Mouse (Mus musculus): ENCODE results near the gene Map1lc3b. TPM values are rescaled to one million over a fixed set of nuclear protein-coding genes. Genes with fewer than 3 reads are reported as not detected.

Map1lc3b gene
- total and polyA plus RNA-seq, 2 experiments = 45.9 to 61.9 TPM

DNA sequence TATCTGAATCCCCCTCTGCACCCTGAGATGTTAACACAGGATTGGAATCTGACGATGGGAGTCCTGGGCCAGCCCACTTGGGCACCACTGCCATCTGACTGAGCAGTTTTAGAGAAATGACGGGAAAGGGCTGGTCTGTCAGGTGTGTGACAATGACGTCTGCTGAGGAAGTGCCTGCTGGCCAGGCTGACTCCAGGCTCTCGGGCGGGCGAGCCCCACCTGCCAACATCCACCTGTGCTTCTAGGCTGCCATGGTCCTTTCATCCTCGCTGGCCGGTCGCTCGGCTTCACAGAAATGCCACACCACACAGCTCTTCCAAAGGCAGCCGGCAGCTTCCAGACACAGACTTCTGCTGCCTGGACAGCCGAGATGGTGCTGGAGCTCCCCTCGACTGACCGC lies 9.7 kb downstream of the Map1lc3b start:
- no peaks in the 10 kb centered on the region for H3K27me3 ChIP-seq (ENCODE audit: control insufficient read depth, insufficient read depth, low read length)
- H3K36me3 ChIP-seq (ENCODE audit: control insufficient read depth, insufficient read depth, low read length) = peaks cover 31% of the 10 kb centered on the region
- 91% methylated on average over 14 of the region's 14 CpGs for whole genome bisulfite sequencing
- H3K4me1 ChIP-seq (ENCODE audit: control insufficient read depth, insufficient read depth, low read length) = no peaks in the 10 kb centered on the region
- no peak overlapping the region for H3K9ac ChIP-seq (ENCODE audit: low read depth, low read length)
- DNase-seq (ENCODE audit: extremely low read depth, low read depth, low spot score) = no peak
- no peaks in the 10 kb centered on the region for H3K79me2 ChIP-seq (ENCODE audit: control insufficient read depth, insufficient read depth, low read length)
- H3K27ac ChIP-seq (replicated peaks; ENCODE audit: insufficient read depth, low read depth, low read length) = no peak overlapping the region
- TF ChIP-seq POLR2A (IDR thresholded peaks at IDR 0.05; ENCODE audit: extremely low read depth, insufficient read depth, low read length) (no peak), CTCF (IDR thresholded peaks at IDR 0.05; ENCODE audit: low read depth, low read length) (no peak)
- H3K4me3 ChIP-seq (ENCODE audit: insufficient read depth, low read depth, low read length) = no peak overlapping the region

DNA sequence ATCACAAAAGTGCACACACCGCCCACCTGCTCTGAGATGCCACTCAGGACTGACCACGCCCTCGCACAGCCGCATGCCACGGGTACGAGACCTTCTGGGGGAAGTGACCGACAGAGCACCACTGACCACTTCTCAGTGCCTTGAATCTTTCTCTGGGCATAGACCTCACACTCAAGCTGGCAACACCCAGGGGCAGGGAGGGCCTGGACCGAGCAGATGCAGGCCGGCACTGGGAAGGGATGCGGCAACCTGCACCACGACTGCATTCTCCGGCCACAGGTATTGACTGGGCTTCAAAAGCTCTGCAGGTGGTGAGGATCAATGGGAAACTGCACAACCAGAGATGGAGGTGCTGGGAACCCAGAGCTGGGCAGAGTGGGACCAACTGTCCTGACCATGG lies 12.2 kb downstream of the Map1lc3b start:
- 95% methylated on average over 12 of the region's 12 CpGs for WGBS
- no peak for DNase-seq (ENCODE audit: extremely low read depth, low read depth, low spot score)
- Histone ChIP-seq H3K4me1 (ENCODE audit: control insufficient read depth, insufficient read depth, low read length) (no peaks in the 10 kb centered on the region), H3K4me3 (ENCODE audit: insufficient read depth, low read depth, low read length) (no peak overlapping the region), H3K9ac (ENCODE audit: low read depth, low read length) (no peak overlapping the region), H3K36me3 (ENCODE audit: control insufficient read depth, insufficient read depth, low read length) (peaks cover 35% of the 10 kb centered on the region), H3K27ac (replicated peaks; ENCODE audit: insufficient read depth, low read depth, low read length) (no peak overlapping the region), H3K27me3 (ENCODE audit: control insufficient read depth, insufficient read depth, low read length) (no peaks in the 10 kb centered on the region), H3K79me2 (ENCODE audit: control insufficient read depth, insufficient read depth, low read length) (no peaks in the 10 kb centered on the region)
- TF ChIP-seq CTCF (IDR thresholded peaks at IDR 0.05; ENCODE audit: low read depth, low read length) (no peak), POLR2A (IDR thresholded peaks at IDR 0.05; ENCODE audit: extremely low read depth, insufficient read depth, low read length) (no peak)

DNA sequence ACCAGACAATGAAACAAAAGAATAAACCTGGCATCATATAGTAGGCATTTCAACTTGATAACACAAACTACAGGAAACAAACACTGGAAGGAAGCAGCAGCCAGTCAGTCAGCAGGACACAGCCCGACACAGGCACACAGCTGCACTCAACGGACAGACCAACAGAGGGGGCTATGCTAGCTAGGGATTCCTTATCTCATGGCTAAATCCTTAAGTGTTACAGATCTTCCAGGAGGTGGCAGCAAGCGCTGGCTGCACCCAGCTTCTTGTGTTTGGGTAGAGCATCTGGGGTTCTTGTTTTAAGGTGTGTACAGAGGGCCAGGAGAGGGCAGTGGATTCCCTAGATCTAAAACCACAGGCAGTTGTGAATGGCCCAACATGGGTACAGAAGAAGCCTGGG lies 12.7 kb downstream of the Map1lc3b start:
- no peak overlapping the region for H3K9ac ChIP-seq (ENCODE audit: low read depth, low read length)
- H3K4me3 ChIP-seq (ENCODE audit: insufficient read depth, low read depth, low read length) = no peak overlapping the region
- TF ChIP-seq POLR2A (IDR thresholded peaks at IDR 0.05; ENCODE audit: extremely low read depth, insufficient read depth, low read length) (no peak), CTCF (IDR thresholded peaks at IDR 0.05; ENCODE audit: low read depth, low read length) (peak; percentile 80)
- H3K36me3 ChIP-seq (ENCODE audit: control insufficient read depth, insufficient read depth, low read length) = peaks cover 31% of the 10 kb centered on the region
- no peaks in the 10 kb centered on the region for H3K79me2 ChIP-seq (ENCODE audit: control insufficient read depth, insufficient read depth, low read length)
- no peaks in the 10 kb centered on the region for H3K4me1 ChIP-seq (ENCODE audit: control insufficient read depth, insufficient read depth, low read length)
- H3K27ac ChIP-seq (replicated peaks; ENCODE audit: insufficient read depth, low read depth, low read length) = no peak overlapping the region
- no peaks in the 10 kb centered on the region for H3K27me3 ChIP-seq (ENCODE audit: control insufficient read depth, insufficient read depth, low read length)
- DNase-seq (ENCODE audit: extremely low read depth, low read depth, low spot score) = peak; percentile 40
- WGBS = 69% methylated on average over 3 of the region's 3 CpGs

DNA sequence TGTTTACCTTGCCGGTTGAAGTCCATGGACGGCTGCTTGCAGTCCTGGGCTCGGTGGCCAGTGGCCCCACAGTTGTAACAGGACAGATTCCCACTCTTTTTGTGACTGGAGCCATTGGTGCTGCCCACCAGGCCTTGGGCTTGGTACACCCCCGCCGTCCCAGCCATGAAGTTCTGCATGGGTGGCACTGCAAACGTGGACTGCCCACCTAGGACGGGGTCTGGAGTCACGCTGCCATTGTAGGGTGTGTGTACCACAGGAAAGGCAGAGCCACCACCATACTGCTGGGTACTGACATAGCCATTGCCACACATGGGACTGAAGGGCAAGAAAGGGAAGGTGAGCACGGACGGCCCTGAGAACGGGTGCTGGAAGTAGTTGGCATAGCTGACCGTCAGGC lies 13.6 kb downstream of the Map1lc3b start:
- Histone ChIP-seq H3K4me1 (ENCODE audit: control insufficient read depth, insufficient read depth, low read length) (no peaks in the 10 kb centered on the region), H3K79me2 (ENCODE audit: control insufficient read depth, insufficient read depth, low read length) (no peaks in the 10 kb centered on the region), H3K27me3 (ENCODE audit: control insufficient read depth, insufficient read depth, low read length) (no peaks in the 10 kb centered on the region), H3K4me3 (ENCODE audit: insufficient read depth, low read depth, low read length) (no peak overlapping the region), H3K36me3 (ENCODE audit: control insufficient read depth, insufficient read depth, low read length) (peaks cover 30% of the 10 kb centered on the region), H3K9ac (ENCODE audit: low read depth, low read length) (no peak overlapping the region), H3K27ac (replicated peaks; ENCODE audit: insufficient read depth, low read depth, low read length) (no peak overlapping the region)
- WGBS = 90% methylated on average over 12 of the region's 12 CpGs
- DNase-seq (ENCODE audit: extremely low read depth, low read depth, low spot score) = no peak
- TF ChIP-seq POLR2A (IDR thresholded peaks at IDR 0.05; ENCODE audit: extremely low read depth, insufficient read depth, low read length) = no peak
- TF ChIP-seq CTCF (IDR thresholded peaks at IDR 0.05; ENCODE audit: low read depth, low read length) = no peak

DNA sequence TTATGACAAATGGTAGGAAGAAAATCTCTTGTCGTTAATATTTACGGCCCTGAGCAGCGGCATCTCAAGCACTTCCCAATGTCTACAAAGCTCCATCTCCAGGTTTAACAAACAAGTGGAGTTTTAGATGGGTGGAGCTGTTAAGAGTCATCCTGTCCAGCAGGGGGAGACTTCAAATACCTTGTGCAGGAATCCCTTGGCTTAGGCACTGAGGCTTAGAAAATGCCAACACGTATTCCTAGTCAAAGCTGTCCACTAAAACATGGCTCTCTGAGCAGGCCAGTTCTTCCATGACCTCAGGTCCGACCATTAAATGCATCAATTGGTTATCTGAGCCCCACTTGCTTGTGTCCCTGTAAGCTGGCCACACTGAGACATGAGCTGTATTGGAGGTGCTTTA lies 17.5 kb downstream of the Map1lc3b start:
- DNase-seq (ENCODE audit: extremely low read depth, low read depth, low spot score) = peak; percentile 57
- no peaks in the 10 kb centered on the region for H3K27me3 ChIP-seq (ENCODE audit: control insufficient read depth, insufficient read depth, low read length)
- no peak overlapping the region for H3K4me3 ChIP-seq (ENCODE audit: insufficient read depth, low read depth, low read length)
- 0 out of 2 replicates have a peak, but pooled peaks have one; percentile 0 for TF ChIP-seq CTCF (IDR thresholded peaks at IDR 0.05; ENCODE audit: low read depth, low read length)
- TF ChIP-seq POLR2A (IDR thresholded peaks at IDR 0.05; ENCODE audit: extremely low read depth, insufficient read depth, low read length) = no peak
- no peaks in the 10 kb centered on the region for H3K4me1 ChIP-seq (ENCODE audit: control insufficient read depth, insufficient read depth, low read length)
- WGBS = 82% methylated on average over 5 of the region's 5 CpGs
- no peak overlapping the region for H3K9ac ChIP-seq (ENCODE audit: low read depth, low read length)
- H3K27ac ChIP-seq (replicated peaks; ENCODE audit: insufficient read depth, low read depth, low read length) = no peak overlapping the region
- peaks cover 16% of the 10 kb centered on the region; the same call in 1 of the 2 replicates for H3K79me2 ChIP-seq (ENCODE audit: control insufficient read depth, insufficient read depth, low read length)
- peaks cover 26% of the 10 kb centered on the region for H3K36me3 ChIP-seq (ENCODE audit: control insufficient read depth, insufficient read depth, low read length)

DNA sequence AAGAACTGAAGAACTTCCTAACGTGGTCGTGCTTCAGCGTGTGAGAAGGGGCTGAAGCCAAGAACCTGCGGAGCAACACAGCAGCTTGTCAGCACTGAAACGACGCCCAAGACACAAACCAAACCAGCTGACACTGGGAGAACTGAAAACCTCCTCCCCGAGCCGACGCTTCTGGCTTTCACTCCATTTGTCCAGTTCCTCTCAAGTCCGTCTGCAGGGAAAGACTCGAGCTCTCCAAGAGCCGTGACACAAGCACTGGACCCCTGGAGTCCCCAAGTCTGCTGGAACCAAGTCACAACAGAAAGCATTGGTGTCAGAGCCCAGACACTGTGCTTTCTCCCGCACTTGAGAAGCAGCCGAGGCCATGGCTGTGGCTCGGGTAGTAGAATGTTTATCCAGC lies 19.1 kb downstream of the Map1lc3b start:
- TF ChIP-seq POLR2A (IDR thresholded peaks at IDR 0.05; ENCODE audit: extremely low read depth, insufficient read depth, low read length) (no peak), CTCF (IDR thresholded peaks at IDR 0.05; ENCODE audit: low read depth, low read length) (no peak)
- no peak overlapping the region for H3K9ac ChIP-seq (ENCODE audit: low read depth, low read length)
- H3K79me2 ChIP-seq (ENCODE audit: control insufficient read depth, insufficient read depth, low read length) = peaks cover 25% of the 10 kb centered on the region; the same call in 1 of the 2 replicates
- H3K4me3 ChIP-seq (ENCODE audit: insufficient read depth, low read depth, low read length) = no peak overlapping the region
- H3K36me3 ChIP-seq (ENCODE audit: control insufficient read depth, insufficient read depth, low read length) = peaks cover 26% of the 10 kb centered on the region
- peaks cover 2% of the 10 kb centered on the region; the same call in 1 of the 2 replicates for H3K4me1 ChIP-seq (ENCODE audit: control insufficient read depth, insufficient read depth, low read length)
- no peak overlapping the region for H3K27ac ChIP-seq (replicated peaks; ENCODE audit: insufficient read depth, low read depth, low read length)
- H3K27me3 ChIP-seq (ENCODE audit: control insufficient read depth, insufficient read depth, low read length) = no peaks in the 10 kb centered on the region
- 92% methylated on average over 15 of the region's 15 CpGs for WGBS
- no peak for DNase-seq (ENCODE audit: extremely low read depth, low read depth, low spot score)
